Mouse (Mus musculus): ENCODE measurements around the gene Tmem219.

The Tmem219 gene

DNA sequence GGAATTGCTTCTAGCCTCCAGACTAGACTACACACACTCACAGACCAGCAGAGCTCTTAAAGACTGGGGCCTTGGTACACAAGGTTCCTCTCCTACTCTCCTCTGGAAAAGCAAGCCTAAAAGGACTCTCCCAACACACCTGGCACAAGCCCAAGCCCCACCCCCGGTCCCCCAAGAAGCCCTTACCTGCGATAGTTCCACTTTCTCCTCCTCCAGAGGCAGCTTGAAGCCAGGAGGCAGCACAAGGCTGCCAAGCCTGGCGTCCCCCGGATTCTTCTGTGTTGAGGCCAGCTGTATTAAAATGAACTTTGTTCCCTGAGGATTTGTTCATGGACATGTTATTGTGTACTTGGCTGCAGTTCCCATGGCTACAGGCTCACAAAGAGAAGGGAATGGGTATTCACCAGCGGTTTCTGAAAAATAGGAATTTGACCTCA is at the start of gene Tmem219:
Gene Tmem219, minus strand, starts transcription at position 294 of the 437 bp plus-strand sequence.
- DNase-seq (ENCODE audit: low spot score in 2 of 2), result no peak

DNA sequence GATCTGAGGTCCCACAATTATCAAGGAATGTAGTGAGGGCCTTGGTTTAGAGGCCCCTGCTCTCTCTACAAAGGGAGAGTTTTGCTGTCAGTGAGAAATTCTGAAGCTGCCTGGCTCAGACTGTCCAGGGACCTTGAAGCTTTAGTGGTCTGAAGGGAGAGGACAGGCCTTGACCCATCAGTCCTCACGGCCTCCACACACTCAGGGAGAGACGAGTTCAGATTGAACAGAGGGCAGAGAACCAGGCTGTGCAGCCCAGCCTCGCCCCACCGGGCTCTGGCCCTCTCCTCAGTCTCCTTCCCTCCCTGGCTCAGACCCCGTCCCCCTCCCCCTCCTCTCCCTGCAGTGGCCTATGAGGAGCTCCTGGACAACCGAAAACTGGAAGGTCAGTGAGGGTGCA is 44.6 kb upstream of the Tmem219 start:
- DNase-seq (ENCODE audit: low spot score in 2 of 2), result no peak

DNA sequence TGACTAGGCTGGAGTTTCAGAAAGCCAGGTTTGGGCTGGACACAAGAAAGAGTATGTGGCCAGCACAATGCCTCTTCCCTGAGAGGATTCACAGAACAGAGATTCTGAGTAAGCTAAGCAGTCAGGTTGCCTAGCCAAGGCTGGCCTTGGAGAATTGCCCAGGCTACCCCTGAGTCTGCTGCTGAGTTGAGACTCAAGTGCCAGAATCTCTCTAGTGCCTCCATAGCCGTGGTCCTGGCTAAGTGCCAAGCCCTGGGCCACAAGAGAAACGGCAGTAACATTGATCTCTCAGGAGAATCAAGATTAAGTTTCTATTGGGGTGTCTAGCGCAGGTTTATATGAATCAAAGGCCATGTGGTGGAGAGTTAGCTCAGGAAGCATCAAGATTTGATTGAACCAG is 42.9 kb upstream of the Tmem219 start:
- peak in 1 of 2 experiments; percentile 7 for DNase-seq (ENCODE audit: low spot score in 2 of 2)

DNA sequence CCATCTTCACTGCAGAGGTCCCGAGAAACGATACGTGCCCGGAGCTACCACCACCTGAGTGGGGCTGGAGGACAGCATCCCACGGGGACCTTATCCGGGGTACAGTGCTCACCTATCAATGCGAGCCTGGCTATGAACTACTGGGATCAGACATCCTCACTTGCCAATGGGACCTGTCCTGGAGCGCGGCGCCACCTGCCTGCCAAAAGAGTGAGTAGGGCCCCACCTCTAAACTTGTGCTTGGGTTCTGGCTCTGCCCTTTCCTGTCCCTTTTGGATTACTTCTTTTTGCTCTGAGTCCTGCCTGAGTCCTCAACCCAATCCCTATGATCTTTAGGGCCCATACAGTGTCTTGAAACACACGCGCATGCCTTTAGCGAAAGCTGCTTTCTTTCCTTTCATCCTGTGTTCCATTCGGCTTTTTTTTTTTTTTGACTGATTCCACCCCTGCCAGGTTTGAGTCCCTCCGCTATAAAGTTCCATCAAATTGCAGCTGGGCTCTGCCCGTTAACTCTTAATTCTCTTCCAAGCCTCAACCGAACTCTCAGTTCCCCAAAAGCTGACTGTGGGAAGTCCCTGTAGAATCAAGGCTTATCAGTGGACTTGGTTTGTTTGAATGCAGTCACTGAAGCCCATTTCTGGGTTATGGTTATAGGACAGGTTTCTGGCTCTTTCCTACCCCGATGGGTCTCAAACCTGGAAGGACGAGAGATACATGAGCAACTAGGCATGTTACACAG is 41.0 kb upstream of the Tmem219 start:
- DNase-seq (ENCODE audit: low spot score in 2 of 2), result peak in 1 of 2 experiments; percentile 11

DNA sequence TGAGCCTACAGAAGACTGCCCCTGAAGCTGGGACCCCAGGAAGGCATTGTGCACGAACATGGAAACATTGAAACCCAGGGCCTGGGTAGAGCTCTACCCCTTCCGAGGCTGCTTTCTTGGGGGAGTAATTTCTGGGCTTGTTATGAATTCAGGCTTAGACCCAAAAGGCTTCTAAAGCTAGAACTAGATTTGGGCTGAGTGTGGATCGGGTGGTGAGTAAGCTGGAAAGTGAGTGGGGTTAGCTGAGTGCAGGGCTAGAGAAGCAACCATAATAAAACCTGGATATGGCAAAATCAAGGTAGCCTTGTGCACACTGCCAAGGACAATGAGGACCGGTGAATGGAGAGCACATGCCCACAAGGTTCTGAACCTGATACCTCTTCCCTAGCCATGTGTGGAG is 39.2 kb upstream of the Tmem219 start:
- peak in 1 of 2 experiments; percentile 25 for DNase-seq (ENCODE audit: low spot score in 2 of 2)

DNA sequence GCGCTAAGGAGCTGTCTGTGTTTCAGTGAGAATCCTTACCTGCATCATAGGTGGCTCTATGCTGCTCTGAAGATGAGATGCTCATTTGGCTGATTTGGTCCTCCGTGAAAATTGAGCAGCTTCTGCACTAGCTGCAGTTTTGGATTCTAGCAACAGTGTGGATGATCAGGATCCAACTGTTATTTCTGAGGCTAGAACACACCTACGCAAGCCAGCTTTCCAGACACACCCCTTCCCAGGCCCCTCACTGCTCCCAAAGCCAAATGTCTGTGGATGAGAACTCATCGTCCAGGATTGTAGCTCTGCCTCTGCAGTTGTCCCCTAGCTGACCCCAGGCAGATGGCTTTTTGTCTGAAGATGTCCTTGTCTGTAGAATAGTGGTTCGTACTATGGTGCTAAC is 38.4 kb upstream of the Tmem219 start:
- DNase-seq (ENCODE audit: low spot score in 2 of 2), result peak in 1 of 2 experiments; percentile 32

DNA sequence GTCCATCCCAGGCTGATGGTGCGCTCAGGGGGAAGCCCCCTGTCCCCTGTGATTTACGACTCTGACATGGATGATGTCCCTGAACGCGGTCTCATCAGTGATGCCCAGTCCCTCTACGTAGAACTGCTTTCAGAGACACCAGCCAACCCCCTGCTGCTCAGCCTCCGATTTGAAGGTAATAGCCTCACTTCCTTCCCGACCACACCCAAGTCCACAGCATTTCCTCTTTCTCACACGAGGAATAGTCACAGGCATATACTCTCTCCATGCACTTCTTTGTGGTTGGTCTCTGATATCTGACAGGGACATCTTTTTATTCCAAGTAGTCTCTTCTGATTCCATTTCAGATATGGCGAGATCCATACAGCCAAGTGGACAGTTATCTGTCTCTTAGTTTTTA is 37.1 kb upstream of the Tmem219 start:
- no peak for DNase-seq (ENCODE audit: low spot score in 2 of 2)

DNA sequence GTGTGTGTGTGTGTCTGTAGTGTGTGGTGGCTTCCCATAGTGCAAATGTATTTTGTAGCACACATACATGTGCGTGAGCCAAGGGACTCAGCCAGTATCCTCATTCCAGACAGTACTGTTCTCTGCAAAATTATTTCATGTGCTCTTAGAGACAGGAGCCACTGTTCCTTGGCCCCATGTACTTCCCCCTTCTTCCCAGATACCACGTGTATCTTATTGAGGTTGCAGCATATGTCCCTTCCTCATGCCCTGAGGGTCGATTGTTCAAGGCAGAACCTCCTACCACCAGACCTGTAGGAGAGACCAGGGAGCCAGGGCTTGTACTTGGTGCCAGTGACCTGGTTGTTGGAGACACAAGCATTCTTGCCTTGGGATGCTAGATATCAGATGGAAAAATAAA is 32.4 kb upstream of the Tmem219 start:
- DNase-seq (ENCODE audit: low spot score in 2 of 2), result no peak

DNA sequence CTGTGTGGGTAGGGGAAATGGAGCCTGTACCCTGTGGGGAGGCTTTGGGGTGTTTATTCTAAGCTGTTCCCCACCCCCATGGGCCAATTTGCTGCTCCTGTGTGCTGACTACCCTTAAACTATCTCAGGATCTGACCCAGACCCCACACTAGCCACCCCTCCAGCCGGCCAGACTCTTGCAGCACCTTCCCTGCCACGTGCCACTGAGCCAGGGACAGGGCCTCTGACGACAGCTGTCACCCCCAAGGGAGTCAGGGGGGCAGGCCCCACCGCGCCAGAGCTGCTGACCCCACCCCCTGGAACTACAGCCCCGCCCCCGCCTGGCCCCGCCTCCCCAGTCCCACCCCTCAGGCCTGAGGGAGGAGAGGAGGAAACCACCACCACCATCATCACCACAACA is 29.9 kb upstream of the Tmem219 start:
- DNase-seq (ENCODE audit: low spot score in 2 of 2), result no peak

DNA sequence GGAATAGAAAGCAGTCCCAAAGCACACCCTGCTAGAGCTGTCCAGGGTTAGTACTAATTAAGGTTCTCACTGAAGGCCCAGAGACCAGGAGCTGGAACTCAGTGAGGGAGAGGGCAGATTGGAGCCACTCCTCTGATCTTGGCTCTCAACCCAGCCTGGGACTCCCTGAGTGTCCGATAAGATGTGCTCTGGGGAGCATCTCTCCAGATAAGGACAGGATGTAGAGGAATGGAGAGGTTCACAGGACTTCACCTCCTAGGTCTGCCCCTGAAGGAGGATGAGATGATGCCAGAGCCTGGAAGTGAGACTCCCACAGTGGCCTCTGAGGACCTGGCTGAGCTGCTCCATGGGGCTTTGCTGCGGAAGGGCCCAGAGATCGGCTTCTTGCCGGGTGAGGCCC is 29.0 kb upstream of the Tmem219 start:
- DNase-seq (ENCODE audit: low spot score in 2 of 2), result no peak

DNA sequence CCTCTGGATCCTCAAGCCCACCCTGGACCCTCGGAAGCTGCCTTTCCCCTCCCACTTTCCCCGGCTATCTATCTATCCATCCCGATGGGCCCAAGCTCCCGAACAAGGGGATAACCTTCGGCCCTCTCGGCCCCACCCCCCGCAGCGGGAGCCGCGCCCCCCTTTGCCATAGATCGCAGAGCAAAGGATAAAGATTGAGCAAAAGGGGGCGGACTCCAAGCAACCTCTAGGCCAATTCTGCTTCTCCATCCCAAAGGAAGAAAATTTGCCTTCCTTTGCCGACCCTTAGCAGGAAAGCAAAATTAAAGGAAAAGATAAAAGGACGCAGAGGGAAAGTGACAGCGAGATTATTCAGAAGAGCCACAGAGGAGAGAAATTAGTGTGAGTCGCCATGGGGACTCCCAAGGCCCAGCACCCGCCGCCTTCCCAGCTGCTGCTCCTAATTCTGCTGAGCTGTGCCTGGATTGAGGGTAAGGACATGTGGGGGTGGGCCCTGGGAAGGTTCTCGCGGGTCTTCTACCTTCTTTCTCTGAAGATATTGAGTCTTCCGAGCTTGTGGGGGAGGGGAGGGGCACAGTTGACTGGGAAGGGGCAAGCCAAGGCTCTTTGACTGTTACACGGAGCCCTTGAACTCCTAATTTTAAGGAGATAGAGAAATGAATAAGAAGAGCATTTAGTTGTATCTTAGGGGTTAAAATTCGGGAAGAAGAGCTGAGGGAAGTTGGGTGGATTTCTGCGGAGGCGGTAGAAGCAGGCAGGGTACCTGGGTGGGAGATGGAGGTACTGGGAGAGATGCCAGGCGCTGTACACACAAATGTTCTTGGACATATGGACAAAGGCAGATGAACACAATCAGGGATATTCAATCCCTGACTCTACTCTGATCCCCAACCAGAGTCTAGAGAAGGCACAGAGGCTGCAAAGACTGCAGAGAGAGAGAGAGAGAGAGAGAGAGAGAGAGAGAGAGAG is 28.2 kb upstream of the Tmem219 start:
- peak; percentile 52 to 61 for DNase-seq (ENCODE audit: low spot score in 2 of 2)

DNA sequence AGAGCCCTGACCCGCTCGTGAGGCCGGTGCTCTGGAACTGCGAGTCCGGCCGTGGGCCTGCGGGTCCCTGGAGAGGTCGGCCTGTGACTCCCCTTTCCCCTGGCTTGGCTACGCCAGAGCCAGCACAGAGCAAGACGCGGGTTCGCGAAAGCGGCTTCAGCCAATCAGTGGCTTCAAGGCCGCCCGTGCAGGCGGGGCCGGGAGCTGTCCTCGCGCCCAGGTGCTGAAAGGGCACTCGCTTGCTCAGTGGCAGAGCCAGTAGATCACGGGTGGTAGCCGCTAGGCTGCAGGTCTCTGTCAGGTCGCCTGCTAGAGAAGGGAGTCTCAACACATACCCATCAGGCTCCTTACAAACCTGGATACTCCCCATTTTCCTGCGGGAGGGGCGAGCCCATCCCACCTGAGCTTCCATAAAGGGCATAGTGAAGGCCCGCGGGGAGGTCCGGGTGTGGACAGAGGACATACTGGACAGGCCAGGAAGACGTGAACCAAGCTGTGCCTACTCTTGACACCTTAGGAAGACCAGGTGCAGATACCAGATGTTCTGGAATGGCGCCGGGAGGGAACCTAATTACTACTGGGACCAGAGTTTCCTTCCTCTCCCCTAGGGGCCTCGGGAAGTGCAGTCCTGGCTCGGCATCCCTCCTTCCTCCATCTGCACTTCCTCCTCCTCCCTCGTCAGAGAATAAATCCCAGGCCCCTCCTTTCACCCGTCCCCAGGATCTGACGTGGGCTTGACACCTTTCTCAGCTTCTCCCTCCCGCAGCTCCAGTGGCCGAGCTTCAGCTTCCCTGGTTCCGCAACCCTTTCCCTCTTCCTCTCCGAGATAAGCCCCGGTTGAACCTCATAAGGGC is 27.3 kb upstream of the Tmem219 start, which contains the start of gene Sez6l2:
Gene Sez6l2, plus strand, starts transcription at position 771 of the 854 bp plus-strand sequence.
- peak; percentile 82 to 83 for DNase-seq (ENCODE audit: low spot score in 2 of 2)

DNA sequence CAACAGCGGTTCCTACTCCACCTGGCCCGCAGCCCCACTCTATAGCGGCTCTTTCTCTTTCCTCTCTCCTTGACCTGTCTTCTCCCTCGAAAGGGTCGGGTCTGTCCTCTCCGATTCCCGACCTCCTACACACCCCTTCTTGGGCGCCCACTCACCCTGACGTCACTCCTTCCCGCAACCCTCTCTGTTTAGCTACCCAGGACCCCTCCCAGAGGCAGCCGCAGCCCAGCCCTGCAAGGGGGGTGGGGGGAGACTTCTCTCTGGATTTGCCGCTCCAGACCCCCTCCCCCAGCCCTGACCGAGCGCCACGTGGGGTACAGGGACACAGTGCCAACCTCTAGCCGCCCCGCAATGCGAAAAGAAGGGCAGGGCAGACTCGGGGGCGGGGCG is 26.7 kb upstream of the Tmem219 start, which contains the start of gene Asphd1:
Gene Asphd1, minus strand, starts transcription at position 180 of the 390 bp plus-strand sequence.
- DNase-seq (ENCODE audit: low spot score in 2 of 2), result peak; percentile 64 to 78

DNA sequence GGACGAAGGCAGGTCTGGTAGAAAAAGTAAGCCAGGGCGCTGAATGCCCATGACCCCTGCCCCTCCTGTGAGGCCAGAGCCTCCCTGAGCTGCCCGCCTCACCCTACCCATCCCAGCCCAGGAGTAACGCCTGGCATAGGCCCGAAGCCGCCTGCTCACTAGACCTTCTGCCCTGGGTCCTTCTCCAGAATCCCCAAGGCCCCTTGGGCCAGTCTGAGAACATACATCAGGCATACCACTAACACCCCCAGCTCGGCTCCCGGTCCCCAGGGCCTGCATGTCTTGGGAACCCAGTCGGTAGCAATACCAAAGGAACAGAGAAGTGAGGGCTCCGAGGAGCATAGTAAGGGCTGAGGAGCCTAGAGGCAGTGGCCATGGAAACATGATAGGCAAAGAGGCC is 25.9 kb upstream of the Tmem219 start:
- no peak for DNase-seq (ENCODE audit: low spot score in 2 of 2)

DNA sequence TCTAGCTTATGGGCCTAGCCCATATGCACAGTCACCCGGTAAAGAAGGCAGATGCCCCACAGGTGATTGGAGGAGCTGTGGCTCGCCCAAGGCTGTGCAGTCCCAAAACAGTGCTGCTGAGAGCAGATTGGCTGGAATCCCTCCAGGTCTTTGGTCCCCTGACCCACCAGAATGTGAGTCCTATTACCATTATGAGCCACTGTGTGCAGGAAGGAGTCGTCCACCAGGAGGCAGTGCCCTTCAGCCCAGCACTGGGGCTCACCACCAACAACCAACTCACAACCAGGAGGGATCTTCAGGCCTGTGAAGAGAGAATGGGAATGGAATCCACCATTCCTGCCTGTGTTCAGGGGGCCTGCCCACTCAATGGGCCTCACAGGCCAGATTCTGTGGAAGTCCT is 23.8 kb upstream of the Tmem219 start:
- DNase-seq (ENCODE audit: low spot score in 2 of 2), result no peak

DNA sequence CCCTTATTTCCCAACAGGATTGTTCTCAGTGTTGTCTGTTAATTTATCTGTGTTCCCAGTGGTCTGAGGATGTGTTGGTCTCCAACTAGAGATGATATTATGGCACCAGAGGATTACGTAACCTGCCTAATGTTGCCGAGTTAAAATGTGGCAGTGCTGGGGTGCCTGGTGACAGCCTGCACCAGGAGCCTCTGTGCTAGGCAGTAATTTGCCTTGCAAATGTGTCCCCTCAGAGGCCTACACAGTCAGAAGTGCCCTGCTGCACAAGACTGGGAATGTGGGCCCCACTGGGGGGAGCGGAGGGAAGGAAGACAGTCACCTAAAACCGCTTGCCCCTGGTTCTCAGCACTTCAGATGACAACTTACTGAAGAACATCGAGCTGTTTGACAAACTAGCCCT is 19.1 kb upstream of the Tmem219 start:
- DNase-seq (ENCODE audit: low spot score in 2 of 2), result no peak

DNA sequence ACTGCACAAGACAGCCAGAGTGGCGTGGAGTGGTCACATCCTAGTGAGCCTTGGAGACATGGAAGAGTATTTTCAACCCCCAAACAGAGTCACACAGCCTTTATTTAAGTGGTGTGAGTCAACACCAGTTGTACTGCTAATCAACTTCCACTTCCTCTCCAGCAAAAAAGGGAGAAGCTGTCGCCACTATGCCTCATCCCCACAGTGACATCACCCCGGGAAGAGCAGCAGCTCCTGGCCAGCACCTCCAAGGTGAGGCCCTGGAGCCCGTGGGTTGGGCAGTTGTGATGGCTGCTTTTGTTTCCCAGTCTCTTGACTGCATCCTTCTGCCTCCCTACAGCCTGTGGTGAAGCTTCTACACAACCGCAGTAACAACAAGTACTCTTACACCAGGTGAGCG is 18.5 kb upstream of the Tmem219 start:
- no peak for DNase-seq (ENCODE audit: low spot score in 2 of 2)

DNA sequence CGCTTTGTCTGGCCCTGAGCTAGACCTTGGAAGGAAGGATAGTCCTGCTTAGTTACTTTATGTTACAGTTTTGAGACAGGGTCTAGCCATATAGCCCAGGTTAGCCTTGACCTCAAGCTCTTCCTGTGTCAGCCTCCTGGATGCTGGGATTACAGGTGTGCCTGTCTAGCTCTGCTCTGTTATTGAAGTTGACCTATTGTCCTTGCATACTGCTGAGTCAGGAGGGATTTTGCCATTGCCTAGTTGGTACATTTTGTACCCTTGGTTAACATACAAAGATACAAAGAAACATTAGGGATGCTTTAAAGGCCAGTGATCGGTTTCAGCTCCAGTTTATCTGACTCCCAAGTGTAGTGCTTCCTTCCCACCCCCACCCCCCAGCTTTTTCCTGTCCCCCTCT is 9.9 kb upstream of the Tmem219 start:
- no peak for DNase-seq (ENCODE audit: low spot score in 2 of 2)

DNA sequence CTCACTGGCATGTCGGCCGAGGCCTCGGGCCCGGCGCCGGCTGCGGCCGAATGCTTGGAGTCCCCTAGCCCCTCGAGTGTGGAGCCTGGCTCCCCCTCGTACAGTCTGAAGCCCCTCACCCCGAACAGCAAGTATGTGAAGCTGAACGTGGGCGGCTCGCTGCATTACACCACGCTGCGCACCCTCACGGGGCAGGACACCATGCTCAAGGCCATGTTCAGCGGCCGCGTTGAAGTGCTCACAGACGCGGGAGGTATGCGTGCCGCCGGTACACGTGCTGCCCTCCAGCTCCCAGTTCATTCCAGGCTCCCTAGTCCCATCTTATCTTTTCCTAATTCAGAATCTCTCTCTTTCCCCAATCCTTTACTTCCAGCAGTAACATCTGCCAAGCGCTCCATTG is 6.3 kb upstream of the Tmem219 start:
- peak in 1 of 2 experiments; percentile 52 for DNase-seq (ENCODE audit: low spot score in 2 of 2)

DNA sequence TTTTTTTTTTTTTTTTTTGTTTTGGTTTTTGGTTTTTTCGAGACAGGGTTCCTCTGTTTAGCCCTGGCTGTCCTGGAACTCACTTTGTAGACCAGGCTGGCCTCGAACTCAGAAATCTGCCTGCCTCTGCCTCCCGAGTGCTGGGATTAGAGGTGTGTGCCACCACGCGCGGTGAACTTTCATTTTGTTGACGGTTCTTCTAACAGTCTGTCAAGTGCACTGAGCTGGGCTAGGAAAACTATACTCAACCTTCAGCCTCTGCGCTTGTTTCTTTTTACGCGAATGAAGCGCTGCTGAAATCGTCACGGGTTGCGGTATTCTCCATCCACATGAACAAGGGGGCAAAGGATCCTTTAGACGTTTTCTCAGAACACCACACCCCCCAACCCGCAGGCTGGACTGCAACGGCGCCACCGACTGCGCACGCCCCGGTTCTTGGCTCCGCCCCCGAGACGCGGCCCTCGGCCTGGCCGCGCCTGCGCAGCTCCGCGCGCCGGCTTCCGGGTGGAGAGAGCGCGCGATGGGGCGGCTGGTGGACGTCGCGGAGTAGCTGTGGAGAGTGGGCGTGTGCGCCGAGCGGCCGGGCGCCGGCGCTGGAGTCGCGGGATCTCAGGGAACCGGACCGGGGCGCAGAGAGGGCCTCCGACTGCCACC is 5.8 kb upstream of the Tmem219 start, which contains the start of gene Kctd13:
Gene Kctd13, plus strand, starts transcription at position 496 of the 654 bp plus-strand sequence.
- DNase-seq (ENCODE audit: low spot score in 2 of 2), result peak; percentile 84 to 87

DNA sequence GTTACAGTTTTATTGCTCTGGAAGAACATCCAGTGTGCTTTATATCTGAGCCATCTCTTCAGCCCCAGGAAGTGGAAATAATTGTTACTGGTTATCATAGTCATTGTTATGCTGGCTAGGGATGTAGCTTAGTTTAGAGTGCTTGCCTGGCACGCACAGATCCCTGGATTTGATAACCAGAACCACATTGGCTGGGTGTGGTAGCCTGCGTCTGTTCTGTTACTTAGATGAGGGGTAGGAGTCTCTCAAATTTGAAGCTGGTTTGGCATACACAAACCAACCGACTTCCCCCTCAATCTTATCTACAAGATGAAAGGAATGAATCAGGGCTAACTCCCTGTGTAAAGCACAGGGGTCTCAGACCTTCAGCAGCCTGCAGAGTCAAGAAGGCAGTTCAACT is 3.6 kb upstream of the Tmem219 start:
- no peak for DNase-seq (ENCODE audit: low spot score in 2 of 2)
